Mouse (Mus musculus): ENCODE data around the gene Nos1.
"Not testable (repeated sequence)": the region's sequence is repeated elsewhere in the genome, so short reads cannot be mapped to it uniquely, and the experiment has no call there.

Nos1 gene

GRCm38 (mm10) chr5:117839501-117839900 lies 58.7 kb downstream of the Nos1 start:
- no peak for DNase-seq (ENCODE audit: low read depth, low spot score)

DNA sequence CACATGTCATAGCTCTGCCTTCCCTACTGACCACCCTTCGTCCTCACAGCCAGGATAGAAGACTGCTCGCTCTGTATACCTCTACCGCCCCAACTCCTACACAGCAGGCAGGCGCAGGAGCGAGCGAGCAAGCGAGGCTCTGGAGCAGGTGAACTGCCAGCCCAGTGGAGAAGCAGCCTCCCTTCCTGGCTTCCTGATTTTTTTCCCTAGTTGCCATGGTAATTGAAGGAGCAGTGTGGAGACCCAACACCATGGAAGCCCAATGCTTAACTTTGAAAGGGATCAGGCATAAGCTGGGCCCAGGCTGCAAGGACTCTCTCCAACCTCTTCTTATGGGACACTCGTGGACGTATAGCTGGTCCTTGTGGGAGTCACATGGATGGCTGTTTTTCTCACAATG lies 59.4 kb downstream of the Nos1 start:
- no peak for DNase-seq (ENCODE audit: low read depth, low spot score)

DNA sequence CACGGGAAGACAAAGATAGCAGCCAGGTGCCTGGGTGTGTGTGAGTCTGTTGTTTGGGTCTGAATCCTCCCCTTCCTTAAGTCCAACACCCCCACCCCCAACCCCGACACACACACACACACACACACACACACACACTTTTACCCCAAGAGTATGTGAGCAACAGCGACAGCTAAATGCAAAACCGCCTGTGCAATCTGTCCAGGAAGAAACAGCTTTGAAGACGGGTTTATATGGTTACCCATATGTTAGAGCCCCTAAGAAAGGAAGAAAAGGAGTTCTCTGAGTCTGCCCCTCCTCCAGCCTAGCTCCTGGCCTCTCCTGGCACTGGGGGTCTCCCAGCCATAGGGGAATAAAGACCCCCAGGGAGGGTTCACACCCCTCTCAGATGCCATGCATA lies 60.2 kb downstream of the Nos1 start:
- DNase-seq (ENCODE audit: low read depth, low spot score), result no peak

DNA sequence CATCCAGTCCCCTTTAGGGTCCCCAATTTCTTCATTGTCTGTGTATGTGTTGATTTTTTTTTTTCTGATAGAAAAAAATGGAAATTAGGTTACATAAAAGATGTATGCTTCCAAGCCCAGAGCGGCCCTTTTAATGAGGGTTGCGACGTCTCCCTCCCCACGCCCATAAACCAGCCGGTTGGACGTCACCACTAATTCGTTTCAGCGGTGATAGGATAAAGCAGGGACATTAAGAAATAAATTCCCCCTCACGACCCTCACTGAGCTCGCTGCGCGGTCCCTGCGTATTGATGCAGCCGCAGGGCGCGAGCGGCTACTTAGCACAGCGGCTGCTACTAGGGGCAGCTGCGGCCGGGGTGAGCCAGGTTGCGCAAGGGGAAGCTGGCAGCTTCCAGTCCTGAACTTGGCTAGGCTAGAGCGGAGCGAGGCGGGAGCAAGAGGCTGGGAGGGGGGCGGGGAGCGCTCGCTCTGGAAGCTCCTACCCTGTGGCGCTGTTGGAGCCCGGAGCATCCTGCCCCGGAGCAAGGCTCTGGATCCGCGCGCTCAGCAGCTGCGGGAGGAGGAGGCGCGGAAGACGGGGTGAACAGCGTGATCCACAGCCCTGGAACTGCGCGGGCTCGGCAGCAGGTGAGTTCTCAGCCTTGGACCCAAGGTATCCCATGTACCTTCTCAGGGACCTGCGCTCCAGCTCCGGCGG lies 61.0 kb downstream of the Nos1 start:
- peak; percentile 77 for DNase-seq (ENCODE audit: low read depth, low spot score)

- DNase-seq (ENCODE audit: low read depth, low spot score), result no peak
These were observed 61.9 kb downstream of the Nos1 start for GRCm38 (mm10) chr5:117842699-117843098.

DNA sequence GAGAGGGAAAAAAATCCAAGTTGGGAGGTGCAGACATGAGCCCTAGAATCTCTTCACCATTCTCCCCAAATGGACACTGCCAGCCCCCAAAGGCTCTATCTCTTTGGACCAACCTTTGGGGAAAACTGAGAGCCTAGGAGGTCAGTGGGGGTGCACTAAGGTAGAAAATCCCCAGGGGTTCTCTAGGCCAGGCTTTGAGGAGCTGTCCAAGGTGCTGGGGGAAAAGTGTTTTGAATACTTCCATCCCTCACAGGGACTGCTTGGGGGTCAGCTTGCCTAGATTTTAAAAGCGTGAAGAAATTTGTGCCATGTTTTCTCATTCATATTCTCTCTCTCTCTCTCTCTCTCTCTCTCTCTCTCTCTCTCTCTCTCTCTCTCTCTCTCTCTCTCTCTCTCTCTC lies 63.8 kb downstream of the Nos1 start:
- DNase-seq (ENCODE audit: low read depth, low spot score), result no peak

GRCm38 (mm10) chr5:117850474-117850873 lies 69.6 kb downstream of the Nos1 start:
- DNase-seq (ENCODE audit: low read depth, low spot score), result no peak

DNA sequence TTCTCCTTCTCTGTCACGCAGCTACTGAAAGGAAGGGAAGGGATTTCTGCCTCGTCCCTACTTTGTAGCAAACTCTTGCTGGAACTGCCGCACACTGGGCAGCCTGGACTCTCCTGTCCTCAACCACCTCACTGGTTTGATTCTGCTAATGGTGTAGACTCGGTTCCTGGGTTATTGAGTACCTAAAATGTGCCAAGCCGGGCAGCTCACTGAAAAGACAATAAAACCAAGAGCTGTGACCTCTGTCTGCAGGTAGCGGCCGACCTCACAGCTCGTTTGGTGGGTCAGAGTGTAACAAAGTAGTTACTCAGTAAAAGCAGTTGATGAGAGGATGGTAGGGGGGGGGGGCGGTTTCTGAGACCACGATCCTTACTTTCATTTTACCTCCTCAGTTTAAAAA lies 72.9 kb downstream of the Nos1 start:
- DNase-seq (ENCODE audit: low read depth, low spot score), result no peak

- no peak for DNase-seq (ENCODE audit: low read depth, low spot score)
These were observed 83.9 kb downstream of the Nos1 start for GRCm38 (mm10) chr5:117864588-117865300.

DNA sequence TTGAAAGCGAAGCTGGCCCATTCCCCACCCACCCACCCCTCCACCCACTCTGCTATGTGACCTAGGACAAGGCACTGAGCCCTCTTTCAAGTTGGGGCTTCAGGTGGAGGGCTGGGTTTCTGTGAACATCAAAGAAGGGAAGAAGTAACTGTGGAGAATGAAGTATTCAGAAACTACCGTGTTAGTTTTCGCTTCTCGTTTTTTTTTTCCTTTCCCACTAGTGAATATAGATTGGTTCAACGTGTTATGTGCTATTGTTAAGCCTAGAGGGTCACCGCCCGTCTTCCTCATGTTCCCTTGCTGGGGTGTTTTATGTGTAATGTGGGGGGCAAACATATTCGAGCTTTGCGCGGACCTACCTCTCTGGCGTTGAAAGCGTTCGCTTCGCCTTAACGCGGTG lies 85.0 kb downstream of the Nos1 start:
- DNase-seq (ENCODE audit: low read depth, low spot score), result no peak

GRCm38 (mm10) chr5:117871614-117872013 lies 90.8 kb downstream of the Nos1 start:
- DNase-seq (ENCODE audit: low read depth, low spot score), result no peak

GRCm38 (mm10) chr5:117873807-117874206 lies 93.0 kb downstream of the Nos1 start:
- DNase-seq (ENCODE audit: low read depth, low spot score), result peak; percentile 38

DNA sequence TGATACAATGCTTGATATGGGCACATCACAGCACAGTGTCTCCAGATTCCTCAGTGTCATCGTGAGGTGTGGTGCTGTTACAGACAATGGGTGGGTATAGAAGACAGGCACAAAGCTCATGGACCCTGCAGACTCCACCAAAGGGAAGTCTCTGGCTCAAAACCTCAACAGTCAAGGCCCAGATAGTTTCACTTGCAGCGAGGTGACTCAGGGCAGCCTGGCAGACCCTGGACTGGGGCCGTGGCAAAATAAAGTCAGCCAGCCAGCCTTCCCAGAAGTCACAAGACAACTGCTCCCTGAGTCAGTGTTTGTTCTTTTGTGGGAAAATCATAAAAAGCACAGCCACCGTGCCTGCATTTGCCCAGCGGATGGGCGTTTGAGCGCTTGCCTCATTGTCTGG lies 93.4 kb downstream of the Nos1 start:
- DNase-seq (ENCODE audit: low read depth, low spot score), result no peak

DNA sequence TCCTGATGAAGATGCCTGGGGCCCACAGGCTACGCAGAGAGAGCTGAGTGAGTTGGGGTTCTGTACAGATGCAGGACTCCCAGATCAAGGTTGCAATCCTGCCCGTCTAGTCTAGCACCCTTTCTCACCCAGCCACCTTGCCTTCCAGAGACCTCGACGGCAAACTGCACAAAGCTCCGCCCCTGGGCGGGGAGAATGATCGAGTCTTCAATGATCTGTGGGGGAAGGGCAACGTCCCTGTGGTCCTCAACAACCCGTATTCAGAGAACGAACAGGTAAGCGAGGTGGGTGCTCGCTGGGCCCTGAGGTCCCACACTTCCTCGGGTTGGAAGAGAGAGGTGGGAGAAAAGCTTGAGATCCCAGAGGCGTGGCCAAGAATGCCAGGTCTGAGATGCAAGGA lies 98.3 kb downstream of the Nos1 start:
- no peak for DNase-seq (ENCODE audit: low read depth, low spot score)

DNA sequence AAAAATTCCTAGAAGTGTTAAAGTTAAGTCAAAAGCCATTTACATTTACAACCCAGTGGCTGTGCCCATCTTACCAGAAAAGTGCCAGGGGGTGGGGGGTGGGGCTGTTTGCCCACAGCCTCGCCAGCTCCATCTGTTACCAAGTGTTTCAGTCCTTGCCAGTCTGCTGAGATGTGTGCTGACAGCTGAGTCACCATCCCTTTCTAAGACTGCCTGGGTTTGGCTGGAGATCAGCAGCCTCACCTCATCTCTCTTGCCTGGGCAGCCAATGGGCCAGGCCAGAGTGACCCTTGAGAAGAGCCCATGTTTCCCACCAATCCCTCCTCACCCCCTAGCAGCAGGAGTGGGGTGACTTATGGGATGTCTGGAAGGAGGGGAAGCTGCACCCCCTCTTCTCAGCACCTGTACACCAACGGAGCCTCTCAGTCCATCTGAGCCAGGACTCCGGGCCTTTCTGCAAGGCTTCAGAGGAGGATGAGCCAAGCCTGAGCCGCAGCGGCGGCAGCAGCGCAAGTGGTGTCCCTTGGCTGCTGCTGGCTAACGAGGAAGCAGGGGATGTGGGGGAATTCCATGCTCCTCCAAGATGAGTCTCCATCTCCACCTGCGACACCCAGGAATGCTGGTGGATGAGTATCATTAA lies 100.2 kb downstream of the Nos1 start:
- DNase-seq (ENCODE audit: low read depth, low spot score), result peak; percentile 21

GRCm38 (mm10) chr5:117882411-117882810 lies 101.6 kb downstream of the Nos1 start:
- not testable (repeated sequence) for DNase-seq (ENCODE audit: low read depth, low spot score)

DNA sequence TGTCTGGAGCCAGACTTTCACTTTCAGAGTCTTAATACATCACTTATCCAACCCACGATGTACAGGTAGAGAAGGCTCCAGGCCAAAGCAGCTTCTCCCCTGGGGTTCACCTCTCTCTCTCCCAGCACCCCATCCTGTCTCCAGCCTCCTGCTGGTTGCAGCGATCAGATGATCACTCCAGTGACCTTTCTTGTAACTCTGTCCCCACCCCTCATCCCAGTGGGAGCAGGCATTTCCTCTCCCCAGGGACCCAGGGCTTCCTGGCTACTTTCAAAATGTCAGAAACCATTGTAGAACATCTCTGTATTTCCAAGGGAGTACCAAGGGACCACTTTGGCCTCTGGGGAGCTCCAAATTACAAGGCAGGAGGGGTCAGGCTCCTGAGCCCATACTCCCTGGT lies 104.2 kb downstream of the Nos1 start:
- DNase-seq (ENCODE audit: low read depth, low spot score), result no peak

DNA sequence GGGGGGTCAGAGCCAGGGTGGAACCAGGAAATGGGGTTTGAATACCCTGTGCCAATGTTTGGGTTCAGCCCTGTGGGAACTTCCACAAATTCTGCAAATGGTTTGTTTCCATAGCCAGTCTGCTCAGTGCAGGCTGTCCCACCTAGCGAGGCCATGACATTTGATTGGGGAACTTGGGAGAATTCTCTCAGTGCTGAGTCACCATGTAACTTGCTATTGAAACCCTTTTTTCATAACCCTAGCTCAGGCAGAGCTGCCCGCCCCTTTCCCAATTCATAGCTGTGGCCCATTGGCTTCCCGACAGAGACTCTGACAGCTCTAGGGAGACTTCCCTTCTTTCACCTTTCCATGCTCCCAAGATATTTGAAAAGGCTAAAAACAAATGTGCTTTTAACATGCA lies 107.3 kb downstream of the Nos1 start:
- DNase-seq (ENCODE audit: low read depth, low spot score), result no peak

GRCm38 (mm10) chr5:117888946-117889345 lies 108.1 kb downstream of the Nos1 start:
- no peak for DNase-seq (ENCODE audit: low read depth, low spot score)

DNA sequence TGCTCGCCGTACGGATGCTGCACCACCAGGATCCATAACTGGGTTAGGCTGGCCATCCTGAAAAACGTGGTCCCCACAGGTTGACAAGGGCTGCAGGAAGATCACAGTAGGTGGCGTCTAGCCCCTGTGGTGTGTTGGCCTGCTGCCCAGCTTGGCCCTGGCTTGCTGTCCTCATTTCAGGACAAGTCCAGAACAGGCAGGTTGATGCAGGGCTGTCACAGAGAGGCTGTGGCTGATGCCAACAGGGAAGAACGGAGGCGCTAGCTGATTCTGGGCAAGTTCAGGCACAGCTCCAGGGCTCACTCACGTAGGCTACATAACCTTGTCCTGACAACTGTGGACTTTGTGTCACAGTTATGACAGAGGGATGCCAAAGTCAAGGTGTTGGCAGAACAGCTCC lies 108.7 kb downstream of the Nos1 start:
- no peak for DNase-seq (ENCODE audit: low read depth, low spot score)

DNA sequence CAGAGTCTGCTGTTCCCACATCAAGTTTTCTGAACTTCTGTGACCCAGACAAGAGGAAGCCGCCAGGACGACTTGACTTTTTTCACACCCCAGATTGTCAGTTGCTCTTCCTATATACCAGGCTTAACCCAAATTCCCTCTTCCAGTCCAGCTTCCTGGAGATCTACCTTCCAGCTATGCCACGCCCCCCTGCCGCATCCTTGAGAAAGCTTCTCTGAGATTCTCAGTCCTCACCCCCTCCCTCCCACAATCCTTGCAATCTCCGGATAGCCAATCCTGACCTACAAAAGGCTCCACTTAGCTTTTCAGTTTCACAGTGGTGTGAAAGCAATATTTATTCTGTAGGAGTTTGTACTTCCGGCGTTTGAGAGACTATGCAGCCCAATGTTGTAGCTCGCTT lies 110.0 kb downstream of the Nos1 start:
- DNase-seq (ENCODE audit: low read depth, low spot score), result no peak

DNA sequence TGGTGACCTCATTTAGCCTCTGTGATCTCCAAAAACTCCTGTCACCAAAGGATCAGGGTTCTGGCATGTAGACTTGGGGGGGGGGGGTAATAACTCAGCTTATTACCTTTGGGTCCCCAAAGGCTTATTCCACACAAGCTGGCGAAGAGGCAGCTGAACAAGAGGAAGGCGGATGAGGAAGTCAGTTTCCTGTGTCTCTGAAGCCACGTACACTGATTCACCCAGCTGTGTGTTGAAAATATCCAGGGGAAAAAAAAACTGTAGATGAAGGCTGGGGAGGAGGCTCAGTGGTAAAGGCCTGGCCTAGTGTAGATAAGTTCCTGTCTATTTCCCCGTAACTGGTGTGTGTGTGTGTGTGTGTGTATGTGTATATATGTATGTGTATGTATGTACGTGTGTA lies 110.7 kb downstream of the Nos1 start:
- DNase-seq (ENCODE audit: low read depth, low spot score), result no peak

DNA sequence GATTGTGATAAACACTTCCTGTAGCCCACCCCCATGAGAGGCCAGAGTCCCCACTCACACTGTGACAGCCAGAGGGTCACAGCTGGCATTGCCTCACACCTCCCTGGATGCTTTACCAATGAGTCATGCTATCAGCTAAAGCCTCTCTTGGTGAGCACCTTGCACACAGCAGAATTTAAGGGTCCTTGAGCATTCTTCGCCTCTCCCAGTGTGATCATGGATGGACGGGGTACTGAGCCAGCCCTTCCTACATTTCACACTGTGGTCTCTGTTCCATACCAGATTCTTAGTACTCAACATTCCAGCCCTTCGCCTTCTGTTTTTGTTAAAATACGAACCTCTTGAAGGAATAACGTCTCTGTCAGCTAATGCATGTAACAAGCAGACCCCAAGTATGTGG lies 113.2 kb downstream of the Nos1 start:
- DNase-seq (ENCODE audit: low read depth, low spot score), result no peak
